Mouse (Mus musculus) megakaryocyte, embryonic 14.5 days (primary cell): ENCODE measurements around the gene Ddx20.

ENCODE experiments used
- FLI1 ChIP-seq: IDR thresholded peaks from 2 replicates; pipeline ENCODE4 v1.6.1; 2012; ENCODE audit warnings: low read length, inconsistent platforms, mixed read lengths
- GATA1 ChIP-seq: IDR thresholded peaks from 3 replicates; pipeline ENCODE4 v1.6.1; 2012; ENCODE audit warnings: mixed read lengths, low read length, inconsistent platforms, borderline replicate concordance

DNA sequence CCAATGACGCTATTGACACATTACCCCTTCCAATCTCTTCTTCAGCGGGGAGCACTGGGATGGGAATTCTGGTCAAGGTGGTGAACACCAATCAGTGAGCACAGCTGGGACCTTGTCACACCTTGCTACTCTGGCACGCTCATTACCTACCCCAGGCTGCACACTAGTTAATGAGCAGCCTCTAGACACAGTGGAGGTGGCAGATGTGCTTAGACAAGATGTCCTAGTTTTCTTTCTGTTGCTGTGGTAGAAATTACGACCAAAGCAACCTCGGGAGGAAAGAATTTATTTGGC is 9.7 kb upstream of the Ddx20 start:
- TF ChIP-seq GATA1 (no peak), FLI1 (no peak)
